Mouse (Mus musculus): ENCODE measurements around the gene Ssb.

DNA sequence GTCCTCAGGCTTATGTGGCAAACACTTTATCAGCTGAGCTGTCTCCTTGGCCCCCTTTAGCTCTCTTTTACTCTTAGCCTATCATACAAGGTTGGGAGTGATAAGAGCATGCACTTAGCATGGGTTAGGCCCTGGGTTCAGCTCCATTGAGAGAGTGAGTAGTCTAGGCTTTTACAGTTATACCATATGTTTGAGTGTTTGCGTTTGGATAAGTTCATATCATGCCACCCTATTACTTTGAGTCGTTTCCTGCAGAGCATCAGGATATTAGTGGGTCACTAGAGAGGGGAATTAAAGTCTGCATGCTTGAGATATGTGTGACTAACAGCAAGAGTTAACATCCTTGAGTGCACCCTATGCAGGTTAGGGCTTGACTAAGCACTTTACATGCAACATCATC is 31.7 kb upstream of the Ssb start:
- no peak for TF ChIP-seq CTCF (IDR thresholded peaks at IDR 0.05; ENCODE audit: low read depth)
- no peak for TF ChIP-seq EP300 (optimal IDR thresholded peaks at IDR 0.05)
